Mouse (Mus musculus): ENCODE data around the gene Tbx21.

- TF ChIP-seq CTCF (conservative IDR thresholded peaks at IDR 0.05; ENCODE audit: insufficient read depth, insufficient read length, low read depth, low read length) (no peak), POLR2A (IDR thresholded peaks at IDR 0.05; ENCODE audit: low read depth, low read length) (no peak)
These were observed 36.2 kb upstream of the Tbx21 start, which contains the start of gene Tbkbp1 for GRCm38 (mm10) chr11:97151343-97151801.
